Mouse (Mus musculus) megakaryocyte, embryonic 14.5 days (primary cell): ENCODE results near the gene Rnf111.

Source experiments
- FLI1 ChIP-seq: IDR thresholded peaks from 2 replicates; pipeline ENCODE4 v1.6.1; 2012; ENCODE audit warnings: low read length, inconsistent platforms, mixed read lengths
- GATA1 ChIP-seq: IDR thresholded peaks from 3 replicates; pipeline ENCODE4 v1.6.1; 2012; ENCODE audit warnings: mixed read lengths, low read length, inconsistent platforms, borderline replicate concordance

DNA sequence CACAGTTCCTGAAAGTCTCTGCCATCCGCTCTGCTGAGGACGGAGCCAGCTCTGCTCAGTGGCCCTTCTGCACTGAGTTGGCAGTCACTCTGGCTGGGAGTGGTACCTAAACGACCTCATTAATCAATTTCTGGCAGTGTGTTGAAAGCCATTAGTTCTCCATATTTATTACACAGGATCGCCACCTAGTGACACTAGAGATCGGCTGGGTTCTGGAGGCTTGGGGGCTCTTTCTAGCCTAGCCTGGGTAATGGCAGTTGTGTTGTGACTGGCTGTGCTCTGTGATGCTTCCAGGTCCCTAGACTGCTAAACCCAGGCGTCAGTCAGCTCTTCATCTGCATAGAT, 111.0 kb downstream of the Rnf111 start:
- TF ChIP-seq FLI1 (no peak), GATA1 (no peak)
